Mouse (Mus musculus): ENCODE measurements around the gene Clec10a. TPM values are rescaled to one million over a fixed set of nuclear protein-coding genes. Genes with fewer than 3 reads are reported as not detected.

Gene Clec10a
- polyA plus RNA-seq, 1 experiment: 1.7 TPM

DNA sequence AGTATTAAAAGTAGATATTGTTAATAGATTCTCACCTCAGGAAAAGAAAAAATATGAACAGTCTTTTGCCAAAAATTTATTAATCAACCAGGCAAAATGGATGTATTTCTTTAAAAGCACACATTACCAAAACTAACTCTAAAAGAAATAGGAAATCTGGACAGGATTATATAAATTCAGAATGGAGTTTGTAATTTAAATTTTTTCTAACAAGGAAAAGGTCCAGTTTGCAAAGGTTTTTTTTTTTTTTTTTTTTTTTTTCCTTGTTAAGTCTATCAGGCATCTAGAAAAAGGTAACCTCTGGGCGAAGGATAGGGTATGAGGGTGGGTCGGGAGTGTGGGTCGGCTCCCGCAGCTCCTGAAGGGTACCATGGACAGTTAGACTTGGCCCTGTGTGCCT is 24.5 kb downstream of the Clec10a start:
- Histone ChIP-seq H3K27me3 (ENCODE audit: control insufficient read depth, insufficient read depth, low read length) (no peaks in the 10 kb centered on the region), H3K4me3 (ENCODE audit: control insufficient read depth, low read depth, low read length) (no peak overlapping the region), H3K27ac (ENCODE audit: control insufficient read depth, insufficient read depth, low read depth, low read length) (no peak overlapping the region), H3K4me1 (ENCODE audit: control insufficient read depth, insufficient read depth, low read length) (no peaks in the 10 kb centered on the region), H3K36me3 (ENCODE audit: control insufficient read depth, insufficient read depth, low read length) (no peaks in the 10 kb centered on the region)
- no peak for TF ChIP-seq POLR2A (IDR thresholded peaks at IDR 0.05; ENCODE audit: control insufficient read depth, low read depth, low read length)
- no peak for TF ChIP-seq CTCF (IDR thresholded peaks at IDR 0.05; ENCODE audit: control insufficient read depth, insufficient read depth, insufficient replicate concordance, low read depth, low read length)

- Histone ChIP-seq H3K4me1 (ENCODE audit: control insufficient read depth, insufficient read depth, low read length) (peaks cover 3% of the 10 kb centered on the region), H3K27me3 (ENCODE audit: control insufficient read depth, insufficient read depth, low read length) (no peaks in the 10 kb centered on the region), H3K4me3 (ENCODE audit: control insufficient read depth, low read depth, low read length) (no peak overlapping the region), H3K27ac (ENCODE audit: control insufficient read depth, insufficient read depth, low read depth, low read length) (no peak overlapping the region), H3K36me3 (ENCODE audit: control insufficient read depth, insufficient read depth, low read length) (no peaks in the 10 kb centered on the region)
- no peak for TF ChIP-seq CTCF (IDR thresholded peaks at IDR 0.05; ENCODE audit: control insufficient read depth, insufficient read depth, insufficient replicate concordance, low read depth, low read length)
- no peak for TF ChIP-seq POLR2A (IDR thresholded peaks at IDR 0.05; ENCODE audit: control insufficient read depth, low read depth, low read length)
Measured at GRCm38 (mm10) chr11:70185120-70185519, 29.1 kb downstream of the Clec10a start.

DNA sequence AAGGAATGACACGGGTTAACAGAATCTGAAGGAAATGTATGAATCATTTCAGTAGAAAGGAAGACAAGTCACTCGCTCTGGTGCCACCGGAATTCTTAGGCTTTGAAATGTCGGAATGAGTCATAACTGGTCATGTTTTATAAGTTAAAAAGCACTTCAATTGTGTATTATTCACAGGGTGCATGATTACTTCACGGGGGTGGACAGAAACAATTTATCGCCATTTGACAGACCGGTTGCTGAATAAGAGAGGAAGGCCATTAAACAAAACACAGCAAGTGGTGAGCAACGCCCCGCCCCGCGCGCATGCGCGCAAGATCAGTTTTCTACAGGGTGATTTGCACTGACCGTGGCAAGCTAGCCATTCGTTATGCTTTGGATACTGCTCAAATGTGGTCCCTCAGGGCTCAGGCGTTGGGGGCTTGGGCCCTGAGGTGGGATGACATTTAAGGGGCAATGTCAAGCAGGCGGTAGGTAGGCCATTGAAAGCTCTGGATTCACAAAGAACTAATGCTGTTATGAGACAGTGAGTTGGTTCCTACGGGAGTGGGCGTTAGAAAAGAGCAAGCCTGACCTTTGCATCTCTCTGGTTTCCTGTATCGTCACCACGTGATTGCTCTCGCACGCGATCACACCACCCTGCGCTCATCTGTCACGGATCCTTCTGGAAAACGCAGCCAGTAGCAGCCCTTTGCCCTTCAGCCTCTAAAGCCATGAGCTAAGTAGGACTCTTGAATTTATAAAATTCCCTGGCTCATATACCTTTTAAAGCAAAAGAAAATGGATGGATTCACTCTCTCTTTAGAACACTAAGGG is 33.5 kb downstream of the Clec10a start:
- no peaks in the 10 kb centered on the region for H3K27me3 ChIP-seq (ENCODE audit: control insufficient read depth, insufficient read depth, low read length)
- H3K4me1 ChIP-seq (ENCODE audit: control insufficient read depth, insufficient read depth, low read length): peaks cover 5% of the 10 kb centered on the region
- H3K27ac ChIP-seq (ENCODE audit: control insufficient read depth, insufficient read depth, low read depth, low read length): no peak overlapping the region
- no peak for TF ChIP-seq CTCF (IDR thresholded peaks at IDR 0.05; ENCODE audit: control insufficient read depth, insufficient read depth, insufficient replicate concordance, low read depth, low read length)
- TF ChIP-seq POLR2A (IDR thresholded peaks at IDR 0.05; ENCODE audit: control insufficient read depth, low read depth, low read length): no peak
- H3K4me3 ChIP-seq (ENCODE audit: control insufficient read depth, low read depth, low read length): peak overlapping the region; percentile 63
- H3K36me3 ChIP-seq (ENCODE audit: control insufficient read depth, insufficient read depth, low read length): no peaks in the 10 kb centered on the region

- Histone ChIP-seq H3K4me1 (ENCODE audit: control insufficient read depth, insufficient read depth, low read length) (peaks cover 5% of the 10 kb centered on the region), H3K27ac (ENCODE audit: control insufficient read depth, insufficient read depth, low read depth, low read length) (no peak overlapping the region), H3K27me3 (ENCODE audit: control insufficient read depth, insufficient read depth, low read length) (no peaks in the 10 kb centered on the region), H3K36me3 (ENCODE audit: control insufficient read depth, insufficient read depth, low read length) (no peaks in the 10 kb centered on the region), H3K4me3 (ENCODE audit: control insufficient read depth, low read depth, low read length) (no peak overlapping the region)
- TF ChIP-seq POLR2A (IDR thresholded peaks at IDR 0.05; ENCODE audit: control insufficient read depth, low read depth, low read length) (no peak), CTCF (IDR thresholded peaks at IDR 0.05; ENCODE audit: control insufficient read depth, insufficient read depth, insufficient replicate concordance, low read depth, low read length) (no peak)
Measured at GRCm38 (mm10) chr11:70191188-70191587, 35.2 kb downstream of the Clec10a start.

- no peak for TF ChIP-seq CTCF (IDR thresholded peaks at IDR 0.05; ENCODE audit: control insufficient read depth, insufficient read depth, insufficient replicate concordance, low read depth, low read length)
- Histone ChIP-seq H3K27me3 (ENCODE audit: control insufficient read depth, insufficient read depth, low read length) (no peaks in the 10 kb centered on the region), H3K27ac (ENCODE audit: control insufficient read depth, insufficient read depth, low read depth, low read length) (no peak overlapping the region), H3K4me3 (ENCODE audit: control insufficient read depth, low read depth, low read length) (no peak overlapping the region), H3K4me1 (ENCODE audit: control insufficient read depth, insufficient read depth, low read length) (peaks cover 5% of the 10 kb centered on the region), H3K36me3 (ENCODE audit: control insufficient read depth, insufficient read depth, low read length) (no peaks in the 10 kb centered on the region)
Measured at GRCm38 (mm10) chr11:70192157-70192556, 36.2 kb downstream of the Clec10a start.

- Histone ChIP-seq H3K27ac (ENCODE audit: control insufficient read depth, insufficient read depth, low read depth, low read length) (no peak overlapping the region), H3K27me3 (ENCODE audit: control insufficient read depth, insufficient read depth, low read length) (no peaks in the 10 kb centered on the region), H3K36me3 (ENCODE audit: control insufficient read depth, insufficient read depth, low read length) (no peaks in the 10 kb centered on the region), H3K4me3 (ENCODE audit: control insufficient read depth, low read depth, low read length) (no peak overlapping the region), H3K4me1 (ENCODE audit: control insufficient read depth, insufficient read depth, low read length) (peaks cover 5% of the 10 kb centered on the region)
- TF ChIP-seq POLR2A (IDR thresholded peaks at IDR 0.05; ENCODE audit: control insufficient read depth, low read depth, low read length): no peak
- TF ChIP-seq CTCF (IDR thresholded peaks at IDR 0.05; ENCODE audit: control insufficient read depth, insufficient read depth, insufficient replicate concordance, low read depth, low read length): no peak
Measured at GRCm38 (mm10) chr11:70193354-70194285, 37.6 kb downstream of the Clec10a start.

GRCm38 (mm10) chr11:70198332-70198731 is 42.3 kb downstream of the Clec10a start:
- no peak overlapping the region for H3K4me3 ChIP-seq (ENCODE audit: control insufficient read depth, low read depth, low read length)
- H3K36me3 ChIP-seq (ENCODE audit: control insufficient read depth, insufficient read depth, low read length): no peaks in the 10 kb centered on the region
- H3K4me1 ChIP-seq (ENCODE audit: control insufficient read depth, insufficient read depth, low read length): peaks cover 4% of the 10 kb centered on the region; the same call in 1 of the 2 replicates
- no peak overlapping the region for H3K27ac ChIP-seq (ENCODE audit: control insufficient read depth, insufficient read depth, low read depth, low read length)
- TF ChIP-seq CTCF (IDR thresholded peaks at IDR 0.05; ENCODE audit: control insufficient read depth, insufficient read depth, insufficient replicate concordance, low read depth, low read length): no peak
- TF ChIP-seq POLR2A (IDR thresholded peaks at IDR 0.05; ENCODE audit: control insufficient read depth, low read depth, low read length): no peak
- H3K27me3 ChIP-seq (ENCODE audit: control insufficient read depth, insufficient read depth, low read length): no peaks in the 10 kb centered on the region
